Mouse (Mus musculus) limb, embryonic 15.5 days (tissue): ENCODE measurements at regions not wholly inside any gene's neighbourhood (a gene's known extent, or its start where the extent isn't known, plus 50 kb on each side); places are given as distances from the start of the nearest gene placed in this dataset.

ENCODE experiments used
- ATAC-seq: fragments of 200-750 bp; cut with Nextera tagmentation; 2 replicates; pipeline ENCODE4 v1.8.0; 2017; ENCODE audit warnings: low read depth, moderate TSS enrichment; ENCODE audit not compliant: insufficient number of reproducible peaks, low FRiP score, low TSS enrichment
- H3K27ac ChIP-seq: fragments of 300-500 bp; sonication (generic); 2 replicates; pipeline ENCODE4 v1.5.1; 2015; ENCODE audit warnings: moderate library complexity, mild to moderate bottlenecking, inconsistent platforms
- H3K27me3 ChIP-seq: fragments of 300-500 bp; sonication (generic); 2 replicates; pipeline ENCODE4 v1.6.1; 2015; ENCODE audit warnings: inconsistent platforms
- H3K36me3 ChIP-seq: fragments of 300-500 bp; sonication (generic); 2 replicates; pipeline ENCODE4 v1.6.1; 2015; ENCODE audit warnings: inconsistent platforms
- H3K4me1 ChIP-seq: fragments of 300-500 bp; sonication (generic); 2 replicates; pipeline ENCODE4 v1.6.1; 2015; ENCODE audit warnings: inconsistent platforms
- H3K4me2 ChIP-seq: fragments of 300-500 bp; sonication (generic); 2 replicates; pipeline ENCODE4 v1.6.1; 2015; ENCODE audit warnings: mild to moderate bottlenecking, inconsistent platforms
- H3K4me3 ChIP-seq: fragments of 300-500 bp; sonication (generic); 2 replicates; pipeline ENCODE4 v1.5.1; 2015; ENCODE audit warnings: mild to moderate bottlenecking, inconsistent platforms
- H3K9ac ChIP-seq: fragments of 300-500 bp; sonication (generic); 2 replicates; pipeline ENCODE4 v1.6.1; 2015; ENCODE audit warnings: inconsistent platforms
- H3K9me3 ChIP-seq: fragments of 300-500 bp; sonication (generic); 2 replicates; pipeline ENCODE4 v1.6.1; 2016; ENCODE audit warnings: inconsistent platforms
- WGBS: fragments of 180-500 bp; shearing (Covaris S2); methylation state at CpG from one replicate; pipeline ENCODE4 v1.1.7; 2015; 5-methylcytosine and 5-hydroxymethylcytosine counted together

DNA sequence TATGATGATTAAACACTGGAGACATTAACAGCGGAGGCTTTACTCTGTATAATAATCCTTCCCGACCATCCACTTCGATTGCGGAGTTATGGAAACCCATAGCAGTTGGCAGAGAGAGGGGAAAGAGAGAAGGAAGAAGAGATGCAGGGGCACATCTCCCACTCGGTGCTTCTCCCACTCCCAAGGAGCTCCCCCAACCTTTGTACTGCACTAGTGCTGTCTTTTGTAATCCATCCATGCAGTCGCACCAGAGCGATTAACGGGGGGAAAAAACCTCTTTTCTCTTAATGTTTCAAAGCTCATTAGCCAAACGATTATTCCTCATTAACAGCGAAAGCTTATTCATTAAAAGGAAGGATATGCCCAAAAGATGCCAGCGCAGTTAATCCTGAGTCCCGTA lies 244.6 kb upstream of the Pmfbp1 start:
- no peak overlapping the region for H3K27ac ChIP-seq
- H3K4me1 ChIP-seq, result 0 out of 2 replicates have a peak, but pooled peaks cover 6% of the 10 kb centered on the region
- H3K9ac ChIP-seq, result no peak overlapping the region
- no peak overlapping the region for H3K4me3 ChIP-seq
- H3K36me3 ChIP-seq, result no peaks in the 10 kb centered on the region
- 75% methylated on average over 12 of the region's 12 CpGs for WGBS
- ATAC-seq, result no peak
- no peaks in the 10 kb centered on the region for H3K27me3 ChIP-seq
- H3K4me2 ChIP-seq, result no peak overlapping the region
- no peaks in the 10 kb centered on the region for H3K9me3 ChIP-seq

DNA sequence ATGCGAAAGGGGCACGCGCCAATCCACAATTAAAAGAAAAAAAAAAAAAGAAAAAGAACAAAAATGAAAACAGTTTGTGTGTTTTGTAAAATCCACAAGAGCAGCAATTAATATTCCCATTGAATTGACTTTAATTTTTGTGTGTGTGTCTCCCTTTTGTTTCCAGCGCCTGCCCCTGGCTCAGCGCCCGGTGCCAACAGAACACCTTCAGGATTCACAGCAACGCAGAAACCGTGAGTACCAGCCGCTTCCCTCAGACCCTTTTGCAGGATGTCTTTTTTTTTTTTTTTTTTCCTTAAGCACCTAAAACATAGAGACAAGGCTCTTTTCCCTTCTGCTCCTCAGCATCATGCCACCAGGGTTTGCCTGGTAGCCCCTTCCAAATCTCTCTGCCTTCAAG lies 244.1 kb upstream of the Pmfbp1 start:
- H3K4me1 ChIP-seq, result 0 out of 2 replicates have a peak, but pooled peaks cover 6% of the 10 kb centered on the region
- no peaks in the 10 kb centered on the region for H3K9me3 ChIP-seq
- no peak overlapping the region for H3K4me3 ChIP-seq
- no peak for ATAC-seq
- H3K27ac ChIP-seq, result no peak overlapping the region
- no peak overlapping the region for H3K9ac ChIP-seq
- 78% methylated on average over 9 of the region's 9 CpGs for WGBS
- no peaks in the 10 kb centered on the region for H3K36me3 ChIP-seq
- H3K27me3 ChIP-seq, result no peaks in the 10 kb centered on the region
- H3K4me2 ChIP-seq, result no peak overlapping the region

DNA sequence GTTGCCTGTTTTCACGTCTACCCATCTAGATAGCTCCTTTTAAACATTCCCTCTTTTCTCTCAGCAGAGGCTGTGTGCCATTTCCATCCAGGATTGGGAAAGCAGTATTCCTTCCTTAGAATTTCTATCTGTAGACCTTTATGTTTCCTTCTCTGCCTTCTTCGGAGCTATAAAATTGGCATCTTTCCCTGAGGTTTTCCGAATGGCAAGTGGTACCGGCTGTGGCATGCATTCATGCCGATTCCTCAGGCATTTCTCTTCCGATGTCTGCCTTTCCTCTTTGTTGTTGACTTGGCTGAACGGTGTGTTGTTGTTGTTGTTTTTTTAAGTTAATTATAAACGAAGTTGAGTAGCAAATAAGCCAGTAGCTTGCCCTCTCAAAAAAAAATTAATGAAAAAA lies 243.3 kb upstream of the Pmfbp1 start:
- Histone ChIP-seq H3K27me3 (no peaks in the 10 kb centered on the region), H3K4me3 (no peak overlapping the region; the same call in 1 of the 2 replicates), H3K9ac (no peak overlapping the region), H3K27ac (no peak overlapping the region), H3K36me3 (no peaks in the 10 kb centered on the region), H3K9me3 (no peaks in the 10 kb centered on the region), H3K4me2 (no peak overlapping the region), H3K4me1 (0 out of 2 replicates have a peak, but pooled peaks cover 6% of the 10 kb centered on the region)
- 74% methylated on average over 8 of the region's 8 CpGs for WGBS
- no peak for ATAC-seq

DNA sequence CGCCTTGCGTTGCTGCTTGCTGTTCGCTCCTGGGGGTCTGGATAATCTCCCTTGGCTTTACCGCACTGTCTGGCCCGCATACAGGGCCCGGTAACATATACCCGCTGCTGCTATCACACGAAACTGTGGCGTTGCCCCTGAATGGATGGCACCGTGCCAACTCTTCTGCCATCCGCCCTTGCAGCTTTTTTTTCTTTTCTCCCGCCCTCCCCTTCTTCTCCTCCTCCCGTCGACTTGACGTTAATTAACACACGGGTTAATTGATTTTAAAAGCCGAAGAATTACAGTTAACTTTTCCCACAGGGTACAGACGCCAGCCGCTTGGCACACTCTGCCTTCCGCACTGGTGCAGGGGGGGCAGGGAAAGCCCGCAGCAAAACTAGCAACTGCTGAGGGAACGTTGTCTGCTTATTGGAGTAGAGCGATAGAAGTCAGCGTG lies 242.4 kb upstream of the Pmfbp1 start:
- H3K4me1 ChIP-seq, result 0 out of 2 replicates have a peak, but pooled peaks cover 6% of the 10 kb centered on the region
- 0 out of 2 replicates have a peak overlapping the region, but pooled peaks have one; percentile 20 for H3K9ac ChIP-seq
- no peak for ATAC-seq
- H3K27ac ChIP-seq, result no peak overlapping the region
- no peaks in the 10 kb centered on the region for H3K36me3 ChIP-seq
- peak overlapping the region; percentile 37 for H3K4me2 ChIP-seq
- H3K9me3 ChIP-seq, result no peaks in the 10 kb centered on the region
- WGBS, result 55% methylated on average over 24 of the region's 24 CpGs
- peak overlapping the region; percentile 25 for H3K4me3 ChIP-seq
- no peaks in the 10 kb centered on the region for H3K27me3 ChIP-seq

DNA sequence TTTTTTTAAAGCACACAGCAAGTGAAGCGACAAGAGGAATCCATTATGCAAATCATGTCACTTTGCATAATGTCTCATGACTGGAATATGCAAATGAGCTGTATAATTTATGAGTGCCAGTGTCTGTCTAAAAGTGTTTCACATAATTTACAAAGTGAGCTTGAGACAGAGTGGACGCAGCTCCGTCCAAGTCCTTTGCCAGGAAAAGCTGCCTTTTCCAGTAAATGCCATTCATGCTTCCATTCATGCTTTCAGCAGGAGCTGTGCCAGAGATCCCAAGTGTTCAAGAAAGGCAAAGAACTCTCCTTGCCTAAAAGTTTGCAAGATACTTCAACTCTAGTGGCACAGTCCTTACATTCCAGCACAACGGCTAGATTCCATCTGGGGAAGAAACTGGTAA lies 241.4 kb upstream of the Pmfbp1 start:
- H3K4me1 ChIP-seq, result 0 out of 2 replicates have a peak, but pooled peaks cover 6% of the 10 kb centered on the region
- H3K27me3 ChIP-seq, result no peaks in the 10 kb centered on the region
- H3K9me3 ChIP-seq, result no peaks in the 10 kb centered on the region
- H3K27ac ChIP-seq, result no peak overlapping the region
- no peak overlapping the region for H3K9ac ChIP-seq
- no peaks in the 10 kb centered on the region for H3K36me3 ChIP-seq
- H3K4me3 ChIP-seq, result no peak overlapping the region
- no peak for ATAC-seq
- H3K4me2 ChIP-seq, result no peak overlapping the region
- WGBS, result 56% methylated on average over 4 of the region's 4 CpGs

DNA sequence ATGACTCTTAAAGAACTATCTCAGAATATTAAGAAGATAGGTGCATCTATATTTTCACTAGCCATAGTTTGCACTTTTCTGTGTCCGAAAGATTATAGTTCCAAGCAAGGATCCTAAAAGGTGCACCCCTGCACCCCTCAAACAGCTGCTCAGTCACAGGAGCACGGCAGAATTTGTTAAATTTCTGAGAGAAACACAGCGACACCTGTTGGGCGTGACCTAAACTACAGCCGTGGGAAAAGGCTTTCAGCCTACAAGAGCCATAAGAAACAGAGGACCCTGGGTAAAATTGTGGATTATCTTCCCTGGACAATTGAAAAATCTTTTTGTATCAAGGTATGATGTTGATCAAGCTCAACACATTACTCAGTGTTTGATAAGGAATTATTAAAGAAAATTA lies 214.7 kb upstream of the Pmfbp1 start:
- Histone ChIP-seq H3K9ac (no peak overlapping the region), H3K4me2 (no peak overlapping the region), H3K27ac (no peak overlapping the region), H3K9me3 (no peaks in the 10 kb centered on the region), H3K27me3 (no peaks in the 10 kb centered on the region), H3K4me1 (no peaks in the 10 kb centered on the region), H3K4me3 (no peak overlapping the region), H3K36me3 (no peaks in the 10 kb centered on the region)
- ATAC-seq, result no peak
- 10% methylated on average over 5 of the region's 5 CpGs for WGBS

DNA sequence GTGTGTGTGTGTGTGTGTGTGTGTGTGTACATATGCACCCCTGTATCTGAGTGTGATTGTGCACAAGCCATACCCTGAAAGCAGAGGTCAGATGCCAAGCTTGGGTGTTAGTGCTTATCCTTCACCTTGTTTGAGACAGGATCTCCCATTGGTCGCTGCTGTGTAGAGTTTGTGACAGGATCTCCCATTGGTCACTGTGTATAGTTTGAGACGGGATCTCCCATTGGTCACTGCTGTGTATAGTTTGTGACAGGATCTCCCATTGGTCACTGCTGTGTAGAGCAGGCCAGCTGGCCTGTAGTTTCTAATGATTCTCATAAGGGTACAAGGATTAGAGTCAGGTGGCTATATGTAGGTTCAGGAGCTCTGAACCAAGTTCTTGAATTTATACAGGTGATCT lies 213.3 kb upstream of the Pmfbp1 start:
- no peak for ATAC-seq
- Histone ChIP-seq H3K4me1 (no peaks in the 10 kb centered on the region), H3K4me2 (no peak overlapping the region), H3K27ac (no peak overlapping the region), H3K27me3 (no peaks in the 10 kb centered on the region), H3K9me3 (no peaks in the 10 kb centered on the region), H3K9ac (no peak overlapping the region), H3K4me3 (no peak overlapping the region), H3K36me3 (no peaks in the 10 kb centered on the region)
- 83% methylated on average over 2 of the region's 2 CpGs for WGBS

DNA sequence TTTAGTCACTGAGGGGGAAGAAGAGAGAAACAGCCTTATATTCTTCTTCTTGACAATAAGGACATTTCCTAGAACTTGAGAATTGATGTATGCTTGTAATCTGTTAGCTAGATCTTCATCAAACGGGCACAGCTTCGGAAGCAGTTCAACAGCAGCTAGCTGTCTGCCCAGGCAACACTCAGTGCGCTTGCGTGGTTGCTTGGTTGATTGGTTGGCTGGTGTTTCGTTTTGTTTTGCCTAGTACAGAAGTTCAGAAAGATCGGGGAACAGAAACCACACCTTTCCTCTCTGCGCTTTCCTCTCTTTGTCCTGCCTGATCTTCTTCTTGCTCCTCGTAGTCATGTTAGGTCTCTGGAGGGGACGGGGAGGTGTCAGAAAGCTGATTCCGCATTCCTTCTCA lies 212.2 kb upstream of the Pmfbp1 start:
- H3K27ac ChIP-seq, result no peak overlapping the region
- no peaks in the 10 kb centered on the region for H3K4me1 ChIP-seq
- 72% methylated on average over 10 of the region's 10 CpGs for WGBS
- H3K9me3 ChIP-seq, result no peaks in the 10 kb centered on the region
- no peak overlapping the region for H3K4me2 ChIP-seq
- no peak overlapping the region for H3K9ac ChIP-seq
- no peak overlapping the region for H3K4me3 ChIP-seq
- no peaks in the 10 kb centered on the region for H3K27me3 ChIP-seq
- no peak for ATAC-seq
- H3K36me3 ChIP-seq, result no peaks in the 10 kb centered on the region

DNA sequence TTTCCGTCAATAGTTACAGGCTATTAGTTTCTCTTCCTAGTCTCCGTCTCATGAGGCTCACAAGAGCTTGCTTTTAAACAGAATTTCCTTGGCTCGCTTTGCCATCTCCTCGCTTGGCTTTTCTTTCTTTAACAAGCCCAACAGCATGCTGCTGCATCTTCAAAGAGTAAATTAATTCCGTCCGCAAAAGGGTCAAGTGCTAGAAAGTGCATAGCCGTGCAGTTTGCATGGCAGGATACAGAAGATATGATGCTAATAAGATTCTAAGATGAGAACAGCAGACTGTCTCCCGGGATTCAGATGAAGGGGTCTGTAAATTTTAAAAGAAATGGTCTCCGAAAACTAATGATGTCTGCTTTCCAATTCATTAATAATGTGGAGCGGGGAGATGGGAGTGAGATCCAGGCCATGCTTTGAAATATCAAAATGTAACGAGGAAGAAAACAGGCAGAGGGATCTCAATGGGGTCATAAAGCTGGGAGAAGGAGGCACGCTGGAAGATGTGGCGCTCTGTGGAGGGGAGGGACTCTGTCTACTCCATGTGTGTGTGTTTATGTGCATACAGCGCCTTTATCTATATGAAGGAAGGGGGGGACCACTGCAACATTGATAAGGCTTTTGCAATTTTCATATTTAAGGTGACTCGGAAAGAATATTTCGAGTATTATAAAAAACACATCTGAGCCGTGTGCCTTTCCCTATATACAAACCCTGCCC lies 183.0 kb upstream of the Pmfbp1 start:
- peaks cover 19% of the 10 kb centered on the region; the same call in 1 of the 2 replicates for H3K4me1 ChIP-seq
- no peaks in the 10 kb centered on the region for H3K27me3 ChIP-seq
- no peak overlapping the region for H3K27ac ChIP-seq
- ATAC-seq, result no peak
- no peaks in the 10 kb centered on the region for H3K36me3 ChIP-seq
- no peaks in the 10 kb centered on the region for H3K9me3 ChIP-seq
- no peak overlapping the region for H3K9ac ChIP-seq
- H3K4me3 ChIP-seq, result no peak overlapping the region
- 43% methylated on average over 17 of the region's 17 CpGs for WGBS
- peak overlapping the region; percentile 10 for H3K4me2 ChIP-seq

DNA sequence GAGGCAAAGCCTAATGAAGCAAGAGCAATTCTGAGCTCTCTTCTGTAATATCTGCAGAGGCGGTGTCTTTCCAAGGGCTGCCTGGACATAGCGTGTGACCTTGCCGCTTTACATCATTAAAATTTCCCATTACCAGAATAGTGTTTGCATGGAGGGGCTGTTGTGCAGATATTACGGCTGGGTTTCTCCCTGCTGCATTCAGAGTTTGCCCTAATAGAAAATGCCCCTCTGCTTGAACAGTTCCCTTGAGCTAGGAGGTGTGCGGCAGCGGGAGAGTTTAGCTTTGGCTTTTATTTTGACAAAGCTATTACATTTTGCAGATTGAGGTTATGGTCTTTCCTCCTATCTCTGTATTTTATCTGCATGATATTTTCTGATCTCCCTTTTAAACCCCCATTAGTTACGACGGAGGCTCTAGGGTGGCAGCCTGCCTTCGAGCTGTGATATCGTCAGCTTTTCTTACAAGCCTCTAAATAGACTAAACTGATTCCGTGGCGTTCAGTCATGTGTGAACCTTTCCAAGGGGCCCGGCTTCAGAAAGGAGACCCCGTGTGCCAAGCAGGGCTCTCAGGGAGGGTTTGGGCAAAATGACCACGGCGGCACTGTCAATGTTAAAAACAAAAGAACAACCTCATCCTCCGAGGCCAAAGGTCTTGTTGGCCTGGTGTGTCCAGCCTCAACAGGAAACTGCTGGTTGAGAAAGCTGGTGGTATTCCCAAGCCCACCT lies 182.2 kb upstream of the Pmfbp1 start:
- no peak for ATAC-seq
- peaks cover 19% of the 10 kb centered on the region; the same call in 1 of the 2 replicates for H3K4me1 ChIP-seq
- WGBS, result 40% methylated on average over 17 of the region's 17 CpGs
- H3K27me3 ChIP-seq, result no peaks in the 10 kb centered on the region
- no peak overlapping the region for H3K4me3 ChIP-seq
- H3K27ac ChIP-seq, result no peak overlapping the region
- H3K36me3 ChIP-seq, result no peaks in the 10 kb centered on the region
- no peak overlapping the region for H3K9ac ChIP-seq
- no peaks in the 10 kb centered on the region for H3K9me3 ChIP-seq
- 0 out of 2 replicates have a peak overlapping the region, but pooled peaks have one; percentile 15 for H3K4me2 ChIP-seq

DNA sequence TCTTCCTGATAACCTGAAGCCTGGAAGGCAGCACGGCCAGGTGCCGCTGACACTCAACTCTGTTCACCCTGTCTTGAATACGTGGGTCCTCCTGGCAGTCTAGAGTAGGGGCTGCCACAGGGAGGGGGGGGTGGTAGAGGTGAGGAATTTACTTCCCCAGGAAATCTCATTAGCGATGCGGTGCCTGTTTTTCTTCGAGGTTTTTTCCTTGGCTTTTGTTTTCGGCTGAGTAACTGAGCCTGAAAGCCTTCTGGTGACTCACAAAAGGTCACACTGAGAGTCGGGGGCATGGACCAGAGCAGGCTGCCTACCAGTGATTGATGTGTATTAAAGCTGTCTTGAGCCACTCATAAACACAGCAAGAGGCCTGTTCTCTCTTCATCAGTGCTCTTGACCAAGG lies 181.1 kb upstream of the Pmfbp1 start:
- H3K4me3 ChIP-seq, result no peak overlapping the region
- no peak overlapping the region for H3K9ac ChIP-seq
- no peaks in the 10 kb centered on the region for H3K27me3 ChIP-seq
- no peak for ATAC-seq
- H3K4me2 ChIP-seq, result no peak overlapping the region
- no peaks in the 10 kb centered on the region for H3K9me3 ChIP-seq
- H3K4me1 ChIP-seq, result peaks cover 19% of the 10 kb centered on the region; the same call in 1 of the 2 replicates
- no peaks in the 10 kb centered on the region for H3K36me3 ChIP-seq
- no peak overlapping the region for H3K27ac ChIP-seq
- whole genome bisulfite sequencing, result 18% methylated on average over 8 of the region's 8 CpGs

DNA sequence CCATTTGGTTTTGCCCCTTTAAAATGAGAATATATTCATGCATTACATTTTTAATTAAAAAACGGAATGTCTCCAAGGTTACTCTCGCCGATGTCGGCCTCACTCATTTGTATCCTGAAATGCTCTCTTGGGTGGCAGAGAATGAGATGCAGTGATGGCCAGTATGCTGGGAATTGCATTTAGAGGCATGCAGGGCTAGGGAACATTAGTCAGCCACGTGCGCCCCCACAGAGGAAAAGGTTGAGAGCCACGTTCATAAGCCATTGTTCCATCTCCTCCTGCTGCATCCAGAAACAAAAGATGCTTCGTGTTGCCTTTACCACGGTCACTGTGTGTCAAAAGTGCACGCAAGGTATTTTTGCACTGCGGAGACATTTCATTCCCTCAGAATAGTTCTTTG lies 172.9 kb upstream of the Pmfbp1 start:
- Histone ChIP-seq H3K27ac (no peak overlapping the region), H3K27me3 (no peaks in the 10 kb centered on the region), H3K4me2 (no peak overlapping the region), H3K4me3 (no peak overlapping the region), H3K9me3 (no peaks in the 10 kb centered on the region), H3K4me1 (no peaks in the 10 kb centered on the region), H3K36me3 (no peaks in the 10 kb centered on the region), H3K9ac (no peak overlapping the region)
- 84% methylated on average over 11 of the region's 11 CpGs for WGBS
- no peak for ATAC-seq
